Mouse (Mus musculus) adipose tissue, adult 10 weeks (tissue): ENCODE results near the gene Nap1l3. TPM values are rescaled to one million over a fixed set of nuclear protein-coding genes. Genes with fewer than 3 reads are reported as not detected.

Source experiments
- polyA plus RNA-seq: library from polyadenylated mRNA; stranded (reverse); fragments of 350-450 nt; fragmentation: Illumina TruSeq; extraction: RNeasy Lipid Tissue Mini Kit (QIAGEN cat#74804); gene quantifications from one replicate; pipeline ENCODE4 v1.2.3, GENCODE M21; 2014; ENCODE audit warnings: low read depth, low replicate concordance

Nap1l3 gene
- 2.1 TPM for polyA plus RNA-seq

GRCm38 (mm10) chrX:122396781-122397581, at the start of gene Nap1l3:
TSS of gene Nap1l3 (minus strand) at chrX:122397401.

